Mouse (Mus musculus): ENCODE measurements around the gene Phb. TPM values are rescaled to one million over a fixed set of nuclear protein-coding genes. Genes with fewer than 3 reads are reported as not detected.

Gene Phb
- total RNA-seq, 2 experiments from 2014 or later: 96.0 to 104 TPM

GRCm38 (mm10) chr11:95709534-95710040 lies 42.8 kb downstream of the Phb start:
- intact Hi-C loops (cut with DNase I): no loop called here
- no peak for DNase-seq

DNA sequence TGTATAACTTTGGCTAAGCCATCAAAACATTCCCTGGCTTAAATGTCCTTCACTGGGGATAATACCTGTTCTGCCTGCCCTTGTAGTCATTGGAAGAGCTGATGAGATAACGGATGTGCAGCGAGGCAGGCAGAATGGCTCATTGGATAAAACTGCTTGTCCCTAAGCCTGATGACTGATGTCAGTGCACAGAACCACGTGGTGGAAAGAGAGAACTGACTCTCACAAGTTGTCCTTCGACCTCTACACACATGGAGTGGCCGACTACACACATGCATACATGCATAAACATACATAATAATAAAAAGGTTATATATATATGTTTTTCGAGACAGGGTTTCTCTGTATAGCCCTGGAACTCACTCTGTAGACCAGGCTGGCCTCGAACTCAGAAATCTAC lies 43.7 kb downstream of the Phb start:
- no peak for DNase-seq
- intact Hi-C loops (cut with DNase I): no loop called here

- DNase-seq: peak; percentile 5
- intact Hi-C loops (cut with DNase I): no loop called here
These were observed 45.4 kb downstream of the Phb start for GRCm38 (mm10) chr11:95712085-95712562.

GRCm38 (mm10) chr11:95712563-95713224 lies 45.9 kb downstream of the Phb start, which contains the start of gene Zfp652:
Zfp652 (plus strand) TSS chr11:95712673.
- intact Hi-C loops (cut with DNase I): no loop called here
- peak; percentile 92 for DNase-seq

DNA sequence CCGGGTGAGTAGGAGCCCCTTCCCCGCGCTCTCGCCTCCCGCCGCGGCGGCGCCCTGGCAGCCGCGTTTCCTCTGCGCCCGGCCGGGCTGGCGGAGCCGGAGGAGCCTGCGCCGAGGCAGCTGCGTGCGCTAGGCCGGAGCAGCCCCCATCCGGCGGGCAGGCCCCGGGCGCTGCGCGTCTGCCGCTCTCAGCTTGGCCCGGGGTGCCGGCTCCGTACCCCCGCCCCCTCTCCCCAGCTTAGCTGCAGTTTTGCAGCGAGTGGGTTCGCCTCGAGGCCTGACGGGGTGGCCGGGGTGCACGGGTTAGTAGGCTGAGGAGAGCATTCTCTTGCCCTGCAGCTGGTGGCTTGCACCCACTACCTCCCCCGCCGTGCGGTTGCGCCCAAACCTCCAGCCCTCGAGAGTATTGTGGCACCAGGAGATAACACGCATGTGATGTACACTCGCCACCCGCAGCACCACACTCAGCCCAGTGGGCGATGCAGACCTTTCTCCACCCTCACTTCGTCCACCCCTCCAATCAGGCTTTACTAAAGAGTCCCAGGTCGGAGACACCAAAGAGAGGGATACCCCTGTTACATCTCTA lies 46.6 kb downstream of the Phb start:
- DNase-seq: peak; percentile 53
- intact Hi-C loops (cut with DNase I): no loop called here

DNA sequence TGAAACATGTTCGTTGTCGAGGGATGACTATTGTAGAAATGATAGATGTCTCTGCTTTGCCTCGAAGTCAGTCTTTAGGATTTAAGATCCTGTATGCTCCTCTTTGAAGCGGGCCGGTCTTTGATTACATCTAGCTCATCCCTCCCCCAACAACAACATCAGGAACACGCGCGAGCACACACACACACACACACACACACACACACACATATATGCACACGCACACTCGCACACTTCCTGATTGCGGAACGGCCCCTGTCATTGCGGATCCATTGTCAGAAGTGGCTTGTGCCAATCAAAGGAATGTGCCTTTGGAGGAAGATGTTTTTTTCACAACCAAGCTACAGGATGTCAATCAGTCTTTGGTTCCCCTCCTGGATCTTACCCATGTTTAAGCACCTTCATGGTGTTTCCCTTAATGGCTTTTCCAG lies 47.1 kb downstream of the Phb start:
- DNase-seq: peak; percentile 4
- intact Hi-C loops (cut with DNase I): no loop called here

GRCm38 (mm10) chr11:95714411-95714810 lies 47.7 kb downstream of the Phb start:
- DNase-seq: no peak
- intact Hi-C loops (cut with DNase I): no loop called here

- intact Hi-C loops (cut with DNase I): no loop called here
These were observed 49.4 kb downstream of the Phb start for GRCm38 (mm10) chr11:95716136-95716535.

DNA sequence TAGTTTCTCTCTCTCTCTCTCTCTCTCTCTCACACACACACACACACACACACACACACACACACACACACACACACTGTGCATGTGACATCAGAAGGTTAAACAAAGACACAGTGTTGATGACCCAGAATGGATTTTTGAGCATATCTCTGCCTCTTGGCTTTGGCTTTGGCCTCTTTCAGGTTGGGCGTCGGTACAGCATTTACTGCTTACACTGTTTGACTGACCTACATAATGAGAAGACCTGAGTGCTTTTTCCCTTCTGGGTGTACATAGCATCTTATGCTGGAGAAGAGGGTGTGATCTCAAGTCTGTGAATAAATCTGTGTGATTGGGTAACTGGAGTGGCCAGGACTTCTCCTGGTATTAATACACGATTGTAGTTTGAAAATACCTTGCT lies 52.6 kb downstream of the Phb start:
- DNase-seq: no peak
- intact Hi-C loops (cut with DNase I): no loop called here

More at GRCm38 (mm10) chr11:95716136-95716535, 49.4 kb downstream of the Phb start:
- DNase-seq: no peak

DNA sequence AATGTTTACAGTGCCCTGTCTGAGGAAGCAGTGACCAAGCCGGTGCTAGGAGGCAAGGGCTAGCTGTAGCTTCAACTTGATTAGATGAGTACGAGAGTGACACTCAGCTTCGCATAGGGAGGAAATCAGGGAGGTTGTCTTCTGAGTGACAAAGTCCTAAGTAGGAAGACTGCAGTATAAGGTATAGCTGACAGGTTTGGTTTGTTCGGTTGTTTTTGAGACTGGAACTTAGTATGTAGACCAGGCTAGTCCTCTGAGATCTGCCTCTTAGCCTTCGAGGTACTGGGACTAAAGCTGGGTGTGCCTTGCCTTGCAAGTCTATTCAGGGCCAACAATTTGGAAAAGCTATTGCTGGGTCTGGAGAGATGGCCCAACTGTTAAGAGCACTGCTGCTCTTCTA lies 56.5 kb downstream of the Phb start, which contains the start of gene B130006D01Rik:
Gene B130006D01Rik, plus strand, starts transcription at position 301 of the 400 bp plus-strand sequence.
- no peak for DNase-seq
- intact Hi-C loops (cut with DNase I): no loop called here

DNA sequence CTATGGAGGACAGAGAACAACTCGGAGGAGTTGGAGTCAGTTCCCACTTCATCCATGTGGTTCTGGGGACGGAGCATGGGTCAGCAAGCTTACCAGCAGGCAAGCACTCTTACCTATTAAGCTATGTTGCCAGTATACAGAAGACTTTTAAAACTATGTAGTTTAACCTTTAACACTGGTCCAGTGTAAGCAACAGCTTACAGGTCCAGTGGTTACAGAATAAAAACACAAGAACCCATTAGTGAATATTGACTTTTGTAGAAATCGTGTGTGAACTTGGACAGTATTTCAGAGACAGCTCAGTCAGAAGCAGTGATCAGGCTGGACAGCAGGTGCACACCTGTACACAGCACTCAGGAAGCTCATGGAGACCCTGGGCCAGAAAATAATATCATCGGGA lies 57.7 kb downstream of the Phb start:
- no peak for DNase-seq
- intact Hi-C loops (cut with DNase I): no loop called here

DNA sequence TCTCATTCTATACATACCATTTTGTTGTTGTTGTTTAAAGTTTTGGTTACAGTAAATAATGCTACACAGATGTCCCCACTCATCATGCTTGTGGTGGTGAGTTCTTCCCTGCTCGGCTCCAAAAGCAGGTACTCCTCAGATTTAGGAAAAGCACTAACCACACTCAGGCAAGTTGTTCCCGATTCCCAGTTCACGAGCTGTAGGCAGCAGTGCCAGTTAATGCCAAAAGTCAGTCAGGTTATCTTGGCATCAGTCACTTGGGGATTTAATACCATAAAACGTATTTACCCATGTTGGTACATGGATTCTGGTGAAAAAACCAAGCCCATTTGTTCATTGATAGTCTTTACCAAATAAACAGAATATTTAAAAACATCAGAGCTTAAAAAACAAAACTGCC lies 59.4 kb downstream of the Phb start:
- intact Hi-C loops (cut with DNase I): no loop called here
- DNase-seq: no peak

- intact Hi-C loops (cut with DNase I): no loop called here
These were observed 61.2 kb downstream of the Phb start for GRCm38 (mm10) chr11:95727947-95728346.

DNA sequence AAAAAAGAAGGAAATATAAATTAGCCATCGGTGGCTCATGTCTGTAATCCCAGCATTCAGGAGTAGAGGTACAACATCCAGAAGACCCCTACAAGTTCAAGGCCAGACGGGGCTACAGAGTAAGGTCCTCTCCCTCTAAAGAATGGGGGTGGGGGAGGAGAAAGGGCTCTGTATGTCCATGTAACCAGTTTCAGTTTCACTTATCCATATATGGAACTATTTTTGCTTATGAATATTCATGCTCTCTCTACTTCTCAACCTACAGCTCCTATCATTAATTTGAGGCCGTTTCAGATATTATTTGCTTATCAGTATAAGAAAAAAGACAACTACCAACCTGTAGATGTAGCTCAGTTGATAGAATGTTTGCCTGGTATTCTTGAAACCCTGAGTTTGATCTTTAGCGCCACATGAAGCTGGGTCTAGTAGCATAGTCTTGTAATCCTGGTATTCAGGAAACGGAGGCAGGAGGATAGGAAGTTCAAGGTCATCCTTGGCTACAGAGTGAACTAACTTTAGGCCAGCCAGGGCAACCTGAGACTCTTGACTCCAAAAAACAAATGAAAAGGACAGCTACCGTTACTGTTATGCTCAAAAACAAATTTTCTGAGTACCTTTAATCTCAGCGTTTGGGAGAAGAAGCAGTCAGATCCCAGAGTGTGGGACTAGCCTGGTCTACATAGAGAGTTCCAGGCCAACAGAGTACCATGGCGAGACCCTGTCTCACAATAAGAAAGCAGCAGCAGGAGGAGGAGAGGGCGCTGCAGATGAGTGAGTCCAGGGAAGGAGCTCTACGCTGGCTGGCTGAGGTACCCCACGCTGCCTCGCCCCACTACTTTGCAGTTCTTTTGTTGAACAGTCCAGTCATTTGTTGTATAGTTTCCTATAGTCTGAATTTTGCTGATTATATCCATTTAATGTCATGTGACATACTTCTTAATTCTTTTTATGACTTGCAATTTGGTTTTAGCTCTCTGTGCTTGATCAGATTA lies 62.5 kb downstream of the Phb start:
- DNase-seq: no peak
- intact Hi-C loops (cut with DNase I): no loop called here

More at GRCm38 (mm10) chr11:95727947-95728346, 61.2 kb downstream of the Phb start:
- no peak for DNase-seq

Other genes starting within 250 kb of the Phb start
- 10 to 100 TPM; 40.2 to 44.0 TPM for gene Nxph3, start 152.4 kb upstream of the Phb start, total RNA-seq (2021)
- 1 to 10 TPM; 4.2 to 8.1 TPM for gene Ngfr, start 79.2 kb upstream of the Phb start, total RNA-seq (2021)
- gene Zfp652, start 45.7 kb downstream of the Phb start, total RNA-seq (2021): 10 to 100 TPM; 50.8 to 53.1 TPM
- 1 to 10 TPM; 1.8 to 2.2 TPM for gene B130006D01Rik, start 56.6 kb downstream of the Phb start, total RNA-seq (2021)
- 1 to 10 TPM; 2.4 to 3.1 TPM for gene Phospho1, start 157.5 kb downstream of the Phb start, total RNA-seq (2021)
- gene Gngt2, start 170.3 kb downstream of the Phb start, total RNA-seq (2021): 1 to 10 TPM in 1 of 2 experiments, under 1 TPM in 1; 0.72 to 1.8 TPM
- gene Abi3, start 175.5 kb downstream of the Phb start, total RNA-seq (2021): 1 to 10 TPM; 1.5 to 1.9 TPM
- not detected for gene B4galnt2, start 247.9 kb downstream of the Phb start, total RNA-seq (2021)